1 mouse cellular context compared by ENCODE assay signal in genomic region chr13:75900928-75901327, GRCm38 (mm10). TPM values are rescaled to one million over a fixed set of nuclear protein-coding genes. Genes with fewer than 3 reads are reported as not detected.
"Had no signal": no experiment of that assay in that cellular context is flagged by ENCODE, and none has a peak within 500 bp of the region (broad histone marks: within the 10 kb centered on the region; RNA-seq: fewer than 3 reads in every experiment).

No protein-coding gene starts in this region.

RNA-seq across cellular contexts. Expression of gene Rhobtb3, which starts 42.8 kb away (rescaled TPM):
- total RNA-seq: monocyte, adult 5-6 weeks had no signal
